11 mouse cellular contexts compared by ENCODE assay signal in the genomic region with DNA sequence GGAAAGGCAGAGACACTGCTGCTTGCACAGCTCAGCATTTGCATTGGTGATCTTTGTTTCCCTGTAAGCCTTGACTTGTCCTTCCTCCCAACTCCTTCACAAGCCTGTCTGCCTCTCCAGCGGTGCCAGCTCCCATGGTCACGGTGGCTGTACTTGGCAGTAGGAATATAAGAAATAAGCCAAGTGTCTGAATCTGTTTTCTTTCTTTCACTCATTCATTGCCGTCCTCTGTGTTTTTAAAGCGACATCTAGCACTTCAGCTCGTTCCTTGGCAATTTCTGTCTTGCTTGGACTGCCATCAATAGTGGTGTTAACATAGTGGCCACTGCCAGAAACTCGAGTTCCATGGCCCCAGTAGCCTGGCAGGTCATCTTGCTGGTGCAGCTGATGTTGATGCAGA.
DNase-seq lines count a peak whose midpoint lies in the region; ATAC-seq and TF ChIP-seq lines count a peak whose summit lies in the region.
"Had no signal": no experiment of that assay in that cellular context is flagged by ENCODE, and none has a peak within 500 bp of the region (broad histone marks: within the 10 kb centered on the region; RNA-seq: fewer than 3 reads in every experiment).

No protein-coding gene starts in this region.

- DNase-seq in frontal cortex, postnatal 25 days (ENCODE audit: low spot score in 2 of 2), result no peak
- DNase-seq in layer of hippocampus, adult 2 months (ENCODE audit: low spot score in 2 of 2), result peak; percentile 29 to 52
- no peak for DNase-seq in layer of hippocampus, postnatal 25 days (ENCODE audit: extremely low spot score in 1 of 2, low spot score in 1 of 2)
- DNase-seq in cerebellum, postnatal 25 days, result peak; percentile 15 to 28
- peak; percentile 19 to 33 for DNase-seq in left cerebral cortex, adult 9 months (ENCODE audit: low spot score in 2 of 2)
- DNase-seq: kidney, postnatal 4 days; liver had no signal

- peak; percentile 58 for ATAC-seq in frontal cortex, adult (ENCODE audit: low TSS enrichment)
- no peak for ATAC-seq in CD4-positive, CD25-positive, alpha-beta regulatory T cell, adult 4 months
- ATAC-seq: intestine, postnatal 0 days had no signal

- H3K4me3 ChIP-seq in layer of hippocampus, adult 2 months, result no peak overlapping the region

- no peak for TF ChIP-seq CTCF in layer of hippocampus, adult 2 months (conservative IDR thresholded peaks at IDR 0.05)

- peak overlapping the region; percentile 56 for H3K27ac ChIP-seq in layer of hippocampus, adult 2 months
- H3K27ac ChIP-seq: stomach, postnatal 0 days had no signal

Comparison
In these comparisons a context has a peak if more than half of its experiments do, and no peak if none do; other contexts are left out.
1. DNase-seq: peak in layer of hippocampus, adult 2 months (2 of 2), cerebellum, postnatal 25 days (2 of 2) and left cerebral cortex, adult 9 months (2 of 2); none in frontal cortex, postnatal 25 days (0 of 2) and layer of hippocampus, postnatal 25 days (0 of 2).